Mouse (Mus musculus): Measurements from ENCODE around the gene Whrn. TPM values are rescaled to one million over a fixed set of nuclear protein-coding genes. Genes with fewer than 3 reads are reported as not detected.

Whrn gene
- polyA plus RNA-seq, 1 experiment from 2014 or later = 4.2 TPM

- no peak overlapping the region for H3K4me3 ChIP-seq
- no peak for DNase-seq (ENCODE audit: low spot score)
- no peaks in the 10 kb centered on the region for H3K27me3 ChIP-seq (replicated peaks; ENCODE audit: low read depth, poor library complexity, severe bottlenecking)
- H3K9me3 ChIP-seq = no peaks in the 10 kb centered on the region
- no peak overlapping the region for H3K27ac ChIP-seq (replicated peaks)
- 90% methylated on average over 12 of the region's 12 CpGs for WGBS
- no peaks in the 10 kb centered on the region for H3K4me1 ChIP-seq
- H3K36me3 ChIP-seq (replicated peaks) = peaks cover 81% of the 10 kb centered on the region
Observed at GRCm38 (mm10) chr4:63383474-63383873, 112.3 kb downstream of the Whrn start.

DNA sequence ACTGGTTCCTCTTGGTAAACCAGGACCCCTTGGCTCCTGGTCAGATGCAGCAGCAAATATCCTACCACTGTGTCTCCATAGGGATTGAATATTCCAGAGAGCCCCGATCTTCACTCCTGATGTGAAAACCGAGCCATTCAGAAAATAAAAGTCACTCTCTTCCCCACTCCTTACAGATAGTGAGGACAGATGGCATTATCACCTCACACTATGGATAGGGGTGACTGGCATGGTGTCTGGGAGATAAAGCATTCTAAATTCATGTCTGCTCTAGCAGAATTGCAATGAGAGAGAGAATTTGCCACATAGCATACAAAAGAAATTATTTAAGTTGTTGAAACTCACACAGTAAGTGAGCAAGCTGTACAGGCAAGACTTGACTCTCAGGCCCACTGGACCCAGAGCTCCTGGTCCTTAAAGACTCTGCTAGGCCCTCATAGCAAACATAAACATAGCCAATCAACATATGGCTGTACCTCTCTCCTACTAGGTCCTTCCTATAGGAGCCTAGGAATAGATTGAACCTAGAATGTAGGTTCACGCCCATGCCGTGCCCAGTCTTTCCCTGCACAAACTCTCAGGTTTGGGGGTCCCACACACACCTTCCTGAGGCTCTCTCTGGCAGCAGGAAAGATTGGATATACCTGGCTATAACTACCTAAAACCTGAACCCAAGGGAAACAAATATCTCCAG lies 113.0 kb downstream of the Whrn start:
- DNase-seq (ENCODE audit: low spot score) = no peak
- WGBS = 83% methylated on average over 4 of the region's 4 CpGs
- Histone ChIP-seq H3K4me3 (no peak overlapping the region), H3K9me3 (no peaks in the 10 kb centered on the region), H3K27me3 (replicated peaks; ENCODE audit: low read depth, poor library complexity, severe bottlenecking) (no peaks in the 10 kb centered on the region), H3K36me3 (replicated peaks) (peaks cover 83% of the 10 kb centered on the region), H3K4me1 (no peaks in the 10 kb centered on the region), H3K27ac (replicated peaks) (no peak overlapping the region)

DNA sequence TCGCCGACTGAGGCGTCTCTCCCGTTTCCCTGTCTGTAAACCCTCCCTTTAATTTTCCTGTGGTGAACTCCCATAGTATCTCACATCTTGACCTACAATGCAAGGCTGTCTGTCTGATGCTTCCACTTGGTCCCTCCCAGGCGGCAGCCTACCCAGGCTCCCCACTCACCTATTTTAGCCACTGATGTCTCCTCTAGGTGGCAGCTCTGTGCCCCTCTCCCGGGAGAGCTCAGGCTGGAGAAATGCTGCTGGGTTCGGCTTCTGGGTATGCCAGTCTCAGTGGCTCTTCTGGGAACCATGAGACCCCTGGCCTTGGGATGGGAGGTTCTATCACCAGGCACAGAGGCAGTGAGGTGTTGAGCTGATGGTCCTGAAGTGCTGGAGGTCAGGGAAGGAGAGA lies 118.3 kb downstream of the Whrn start:
- Histone ChIP-seq H3K9me3 (no peaks in the 10 kb centered on the region), H3K4me3 (no peak overlapping the region), H3K36me3 (replicated peaks) (peaks cover 100% of the 10 kb centered on the region), H3K27ac (replicated peaks) (no peak overlapping the region), H3K27me3 (replicated peaks; ENCODE audit: low read depth, poor library complexity, severe bottlenecking) (no peaks in the 10 kb centered on the region), H3K4me1 (no peaks in the 10 kb centered on the region)
- WGBS = 70% methylated on average over 7 of the region's 7 CpGs
- DNase-seq (ENCODE audit: low spot score) = no peak

GRCm38 (mm10) chr4:63375367-63375766 lies 120.4 kb downstream of the Whrn start:
- no peak for DNase-seq (ENCODE audit: low spot score)
- 71% methylated on average over 1 of the region's 1 CpGs for WGBS
- Histone ChIP-seq H3K9me3 (no peaks in the 10 kb centered on the region), H3K4me3 (no peak overlapping the region), H3K4me1 (no peaks in the 10 kb centered on the region), H3K36me3 (replicated peaks) (peaks cover 98% of the 10 kb centered on the region), H3K27me3 (replicated peaks; ENCODE audit: low read depth, poor library complexity, severe bottlenecking) (no peaks in the 10 kb centered on the region), H3K27ac (replicated peaks) (no peak overlapping the region)

DNA sequence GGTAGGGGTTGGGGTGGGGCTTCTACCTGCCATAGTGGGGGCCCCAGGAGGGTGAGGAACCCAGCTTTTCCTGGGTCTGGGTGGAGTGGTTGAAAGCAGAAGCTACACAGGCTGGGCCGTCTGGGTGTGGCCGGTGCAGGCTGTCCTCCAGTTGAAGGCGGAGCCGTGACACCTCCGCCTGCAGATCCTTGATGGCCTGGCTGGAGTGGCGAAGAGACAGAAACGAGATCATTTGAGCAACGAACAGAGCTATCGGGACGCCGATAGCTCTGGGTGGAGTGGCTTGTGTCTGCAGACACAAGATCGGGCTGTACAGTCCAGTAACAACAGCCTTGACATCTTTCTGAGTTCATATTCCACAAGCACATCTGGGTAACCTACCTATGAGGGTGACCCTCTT lies 121.5 kb downstream of the Whrn start:
- H3K4me3 ChIP-seq = no peak overlapping the region
- no peaks in the 10 kb centered on the region for H3K4me1 ChIP-seq
- H3K9me3 ChIP-seq = no peaks in the 10 kb centered on the region
- no peak for DNase-seq (ENCODE audit: low spot score)
- H3K36me3 ChIP-seq (replicated peaks) = peaks cover 97% of the 10 kb centered on the region
- WGBS = 88% methylated on average over 12 of the region's 12 CpGs
- H3K27ac ChIP-seq (replicated peaks) = no peak overlapping the region
- H3K27me3 ChIP-seq (replicated peaks; ENCODE audit: low read depth, poor library complexity, severe bottlenecking) = no peaks in the 10 kb centered on the region

DNA sequence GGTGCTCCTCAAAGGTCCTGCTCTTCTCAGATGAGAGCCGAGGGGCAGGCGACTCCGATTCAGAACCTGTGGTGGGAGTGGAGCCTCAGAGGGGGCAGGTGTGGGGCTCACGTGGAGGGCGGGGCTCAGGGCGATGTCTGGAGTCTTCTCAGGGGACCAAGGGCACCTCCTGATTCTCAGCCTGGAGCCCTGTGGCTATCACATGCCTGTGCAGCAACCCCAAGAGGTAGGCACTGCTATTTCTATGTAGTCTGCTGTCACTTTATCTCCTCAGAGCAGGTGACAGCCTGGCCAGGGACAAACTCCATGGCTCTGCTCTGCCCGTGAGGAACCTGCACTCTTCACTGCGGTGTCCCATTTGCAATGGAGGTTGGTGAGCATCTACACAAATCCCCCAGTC lies 122.4 kb downstream of the Whrn start:
- no peak for DNase-seq (ENCODE audit: low spot score)
- Histone ChIP-seq H3K4me1 (no peaks in the 10 kb centered on the region), H3K4me3 (no peak overlapping the region), H3K27me3 (replicated peaks; ENCODE audit: low read depth, poor library complexity, severe bottlenecking) (no peaks in the 10 kb centered on the region), H3K27ac (replicated peaks) (no peak overlapping the region), H3K9me3 (no peaks in the 10 kb centered on the region), H3K36me3 (replicated peaks) (peaks cover 96% of the 10 kb centered on the region)
- WGBS = 94% methylated on average over 8 of the region's 8 CpGs

DNA sequence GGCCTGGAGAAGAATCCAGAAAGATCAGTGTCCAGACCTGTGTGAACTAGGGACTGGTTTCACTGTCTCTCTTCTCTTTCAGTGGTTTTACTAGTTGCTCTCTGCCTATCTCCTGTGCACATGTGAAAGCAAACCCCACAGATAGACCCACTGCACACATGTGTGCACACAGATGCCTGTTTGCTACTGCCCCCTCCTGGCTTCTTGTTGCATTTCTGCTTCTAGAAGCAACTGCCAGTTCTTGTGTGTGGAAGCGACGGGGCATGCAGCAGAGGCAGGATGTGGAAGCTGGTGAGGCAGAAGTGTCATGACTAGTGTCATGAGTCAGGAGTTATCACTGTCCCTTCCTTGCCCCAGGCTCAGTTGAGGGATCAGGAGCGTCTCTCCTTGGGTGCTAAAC lies 123.9 kb downstream of the Whrn start:
- Histone ChIP-seq H3K27me3 (replicated peaks; ENCODE audit: low read depth, poor library complexity, severe bottlenecking) (no peaks in the 10 kb centered on the region), H3K4me3 (no peak overlapping the region), H3K27ac (replicated peaks) (no peak overlapping the region), H3K4me1 (no peaks in the 10 kb centered on the region), H3K36me3 (replicated peaks) (peaks cover 94% of the 10 kb centered on the region), H3K9me3 (no peaks in the 10 kb centered on the region)
- peak; percentile 29 for DNase-seq (ENCODE audit: low spot score)
- WGBS = 56% methylated on average over 3 of the region's 3 CpGs

DNA sequence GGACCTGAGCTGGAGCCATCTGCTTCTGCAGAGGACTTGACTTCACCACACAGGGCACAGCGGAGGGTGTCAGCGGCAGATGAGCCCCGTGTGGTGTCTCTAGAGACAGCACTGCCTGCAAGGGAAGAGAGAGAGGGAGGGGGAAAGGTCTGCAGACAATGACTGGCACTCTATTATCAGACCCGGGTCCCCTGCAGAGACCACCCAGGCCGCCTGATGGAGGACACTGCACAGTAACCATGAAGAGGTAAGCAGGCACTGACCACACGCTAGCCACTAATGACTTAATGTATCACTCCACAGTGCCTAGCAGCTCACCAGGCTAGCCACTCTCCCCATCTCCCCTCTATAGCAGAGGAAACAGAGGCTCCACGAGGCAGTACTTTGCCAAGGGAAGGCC lies 124.9 kb downstream of the Whrn start:
- WGBS = 46% methylated on average over 7 of the region's 7 CpGs
- Histone ChIP-seq H3K27me3 (replicated peaks; ENCODE audit: low read depth, poor library complexity, severe bottlenecking) (no peaks in the 10 kb centered on the region), H3K9me3 (no peaks in the 10 kb centered on the region), H3K27ac (replicated peaks) (no peak overlapping the region; the same call in 1 of the 2 replicates), H3K4me1 (no peaks in the 10 kb centered on the region), H3K36me3 (replicated peaks) (peaks cover 84% of the 10 kb centered on the region), H3K4me3 (no peak overlapping the region)
- DNase-seq (ENCODE audit: low spot score) = no peak

GRCm38 (mm10) chr4:63368577-63368976 lies 127.2 kb downstream of the Whrn start:
- H3K4me3 ChIP-seq = no peak overlapping the region
- no peaks in the 10 kb centered on the region for H3K9me3 ChIP-seq
- no peaks in the 10 kb centered on the region for H3K4me1 ChIP-seq
- peaks cover 60% of the 10 kb centered on the region for H3K36me3 ChIP-seq (replicated peaks)
- WGBS = 14% methylated on average over 4 of the region's 4 CpGs
- no peak overlapping the region for H3K27ac ChIP-seq (replicated peaks)
- no peaks in the 10 kb centered on the region for H3K27me3 ChIP-seq (replicated peaks; ENCODE audit: low read depth, poor library complexity, severe bottlenecking)
- peak; percentile 86 for DNase-seq (ENCODE audit: low spot score)

Other genes with a start within 250 kb of the Whrn start
- not detected in 2 replicates for gene Orm1, start 151.4 kb downstream of the Whrn start, polyA plus RNA-seq (2016; fragmentation: Nextera tagmentation; extraction: Ambion mirVana)
- gene Orm3, start 139.8 kb downstream of the Whrn start, polyA plus RNA-seq (2016; fragmentation: Nextera tagmentation; extraction: Ambion mirVana) = not detected in 2 replicates
- gene Orm2, start 133.5 kb downstream of the Whrn start, polyA plus RNA-seq (2016; fragmentation: Nextera tagmentation; extraction: Ambion mirVana) = not detected in 2 replicates
- gene Akna, start 92.6 kb downstream of the Whrn start, polyA plus RNA-seq (2016; fragmentation: Nextera tagmentation; extraction: Ambion mirVana) = 11.8 and 12.0 TPM in 2 replicates
- gene Atp6v1g1, start 48.8 kb upstream of the Whrn start, polyA plus RNA-seq (2016; fragmentation: Nextera tagmentation; extraction: Ambion mirVana) = 244 and 267 TPM in 2 replicates
- gene Tmem268, start 62.8 kb upstream of the Whrn start, polyA plus RNA-seq (2016; fragmentation: Nextera tagmentation; extraction: Ambion mirVana) = 10.2 and 10.6 TPM in 2 replicates
- not detected in 2 replicates for gene Gm11213, start 109.3 kb upstream of the Whrn start, polyA plus RNA-seq (2016; fragmentation: Nextera tagmentation; extraction: Ambion mirVana)
- not detected in 2 replicates for gene Tex48, start 126.4 kb upstream of the Whrn start, polyA plus RNA-seq (2016; fragmentation: Nextera tagmentation; extraction: Ambion mirVana)
- not detected in 2 replicates for gene Gm11214, start 167.4 kb upstream of the Whrn start, polyA plus RNA-seq (2016; fragmentation: Nextera tagmentation; extraction: Ambion mirVana)
- not detected in 2 replicates for gene Tnfsf15, start 249.1 kb upstream of the Whrn start, polyA plus RNA-seq (2016; fragmentation: Nextera tagmentation; extraction: Ambion mirVana)

Measured in embryonic facial prominence, embryonic 10.5 days (tissue).